Mouse (Mus musculus) heart, adult 2 months (tissue): ENCODE results near the gene 5330417H12Rik. TPM values are rescaled to one million over a fixed set of nuclear protein-coding genes. Genes with fewer than 3 reads are reported as not detected.

Experiments used
- DNase-seq, 2 experiments: peaks; one replicate each; pipeline ENCODE4 v3.0.0; 2021
- H3K27ac ChIP-seq: fragments of 200-600 bp; 2 replicates; pipeline ENCODE4 v1.8.1; 2022
- H3K27me3 ChIP-seq: fragments of 200-500 bp; 2 replicates; pipeline ENCODE4 v1.6.1; 2012; ENCODE audit warnings: mild to moderate bottlenecking, low read length, inconsistent platforms, mixed read lengths; ENCODE audit not compliant: control insufficient read depth, insufficient read depth
- H3K36me3 ChIP-seq: fragments of 200-500 bp; 2 replicates; pipeline ENCODE4 v1.6.1; 2012; ENCODE audit warnings: low read length, inconsistent platforms; ENCODE audit not compliant: control insufficient read depth, insufficient read depth
- H3K4me1 ChIP-seq: fragments of 200-500 bp; 2 replicates; pipeline ENCODE4 v1.6.1; 2011; ENCODE audit warnings: low read length; ENCODE audit not compliant: control insufficient read depth, insufficient read depth
- H3K4me3 ChIP-seq: fragments of 200-600 bp; 2 replicates; pipeline ENCODE4 v1.8.1; 2022
- H3K79me2 ChIP-seq: fragments of 200-500 bp; replicated peaks from 2 replicates; pipeline ENCODE4 v1.6.1; 2012; ENCODE audit warnings: mild to moderate bottlenecking, inconsistent platforms, low read length, moderate library complexity, mixed read lengths; ENCODE audit not compliant: control insufficient read depth, insufficient read depth
- H3K9ac ChIP-seq: fragments of 200-500 bp; 2 replicates; pipeline ENCODE4 v1.6.1; 2012; ENCODE audit warnings: low read depth, mild to moderate bottlenecking, control low read depth, inconsistent platforms, low read length, mixed read lengths
- CTCF ChIP-seq: fragments of 200-600 bp; IDR thresholded peaks from 2 replicates; pipeline ENCODE4 v1.8.1; 2022; ENCODE audit warnings: antibody characterized with exemption, mild to moderate bottlenecking, moderate library complexity
- EP300 ChIP-seq: fragments of 200-500 bp; IDR thresholded peaks from 2 replicates; pipeline ENCODE4 v1.6.1; 2011; ENCODE audit warnings: low read depth, low read length, control low read depth; ENCODE audit not compliant: insufficient read depth
- POLR2A ChIP-seq: fragments of 200-500 bp; IDR thresholded peaks from 2 replicates; pipeline ENCODE4 v1.6.1; 2011; ENCODE audit warnings: mild to moderate bottlenecking, low read depth, low read length, control low read depth; ENCODE audit not compliant: insufficient read depth
- WGBS: fragments of 180-500 bp; shearing (Covaris S2); methylation state at CpG from one replicate; pipeline ENCODE4 v1.1.7; 2018; 5-methylcytosine and 5-hydroxymethylcytosine counted together
- intact Hi-C: fragments of 180-260 bp; cut with DNase I; formaldehyde crosslinking; loops from one replicate; pipeline ENCODE4 v1.15.1; 2025
- polyA plus RNA-seq: library from polyadenylated mRNA; depleted of rRNA; stranded (reverse); fragments of >200 nt; gene quantifications from 2 replicates; pipeline ENCODE4 v1.2.3, GENCODE M21; 2012
- total RNA-seq, 2 experiments: library from RNA; stranded (reverse); gene quantifications; 2 replicates each; pipeline ENCODE4 v1.2.3; 2021

The 5330417H12Rik gene
- total and polyA plus RNA-seq, 3 experiments = not detected

DNA sequence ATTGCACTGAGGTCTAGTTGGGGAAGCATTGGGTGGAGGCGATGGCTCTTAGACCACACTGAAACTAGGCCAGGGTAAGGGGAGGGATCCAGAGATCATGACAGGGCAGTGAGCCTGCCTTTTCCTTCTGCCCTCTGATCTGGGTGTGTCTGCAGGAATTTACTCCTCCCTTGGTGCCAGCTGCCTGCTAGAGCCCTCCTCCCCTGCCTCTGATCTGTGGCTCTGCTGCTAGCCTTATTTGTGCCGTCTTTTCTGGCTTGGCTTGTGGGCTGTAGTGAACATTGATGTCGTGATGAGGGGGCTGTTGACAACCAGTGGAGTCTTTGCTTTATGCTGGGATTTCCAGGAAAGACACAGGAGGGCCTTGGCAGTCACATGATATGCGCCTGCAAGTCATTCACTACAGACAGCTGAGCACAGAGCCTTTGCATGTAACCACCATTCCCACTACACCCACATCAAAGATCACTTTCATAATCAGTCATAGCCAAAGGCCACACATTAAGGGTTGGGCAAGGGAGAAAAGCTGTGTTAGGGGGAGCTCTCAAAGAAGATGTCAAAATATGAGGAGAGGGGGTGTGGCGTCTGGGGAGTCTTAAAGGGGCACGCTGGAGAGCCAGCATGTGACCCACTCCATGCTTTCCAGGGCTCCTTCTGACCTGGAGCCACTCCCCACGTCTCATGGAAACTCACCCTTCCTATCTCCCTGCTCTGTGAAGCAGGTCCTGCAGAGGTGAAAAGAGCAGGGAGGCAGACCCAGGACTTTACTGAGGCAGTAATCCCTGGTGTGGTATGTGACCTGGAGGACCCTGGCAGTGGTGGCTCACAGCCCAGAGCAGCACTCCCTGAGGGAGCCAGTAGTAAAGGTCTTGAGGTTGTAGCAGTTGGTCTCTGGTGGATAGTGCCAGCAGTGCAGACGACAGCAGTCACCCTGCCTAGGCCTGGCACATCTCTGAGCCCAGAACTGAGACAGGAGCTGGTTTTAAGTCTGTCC is 39.4 kb upstream of the 5330417H12Rik start:
- peak; percentile 53 to 61 for DNase-seq
- peak overlapping the region; percentile 95 for H3K27ac ChIP-seq
- peak overlapping the region; percentile 3 for H3K9ac ChIP-seq
- peaks cover 5% of the 10 kb centered on the region for H3K4me1 ChIP-seq
- H3K4me3 ChIP-seq = peak overlapping the region; percentile 55
- 46% methylated on average over 8 of the region's 8 CpGs for WGBS
- H3K36me3 ChIP-seq = no peaks in the 10 kb centered on the region
- intact Hi-C loops = loop anchor here (5.0 kb wide), 1 partner anchor 67 kb away; the partner anchor contains the start of gene Ppfibp2
- TF ChIP-seq POLR2A (no peak), CTCF (peak; percentile 29; the same call in 1 of the 2 replicates), EP300 (0 out of 2 replicates have a peak, but pooled peaks have one; percentile 6)
- no peaks in the 10 kb centered on the region for H3K27me3 ChIP-seq
- H3K79me2 ChIP-seq = no peaks in the 10 kb centered on the region

DNA sequence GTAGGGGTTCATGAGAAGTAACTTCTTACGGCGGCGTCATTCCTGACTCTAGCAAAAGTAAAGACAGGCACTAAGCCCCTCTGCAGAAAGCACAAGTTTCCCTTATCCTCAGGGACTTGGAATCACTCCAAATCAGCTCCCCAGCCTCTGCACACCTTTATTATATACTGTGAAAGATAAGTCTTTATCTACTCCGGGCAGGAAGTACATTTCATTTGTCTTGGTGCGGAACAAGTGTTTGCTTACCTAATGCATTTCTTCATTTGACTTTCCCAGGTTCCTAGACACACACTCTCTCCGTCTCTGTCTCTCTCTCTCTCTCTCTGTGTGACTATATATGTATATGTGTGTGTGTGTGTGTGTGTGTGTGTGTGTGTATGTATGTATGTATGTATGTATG is 38.7 kb upstream of the 5330417H12Rik start:
- TF ChIP-seq EP300 (no peak), CTCF (no peak), POLR2A (no peak)
- 69% methylated on average over 6 of the region's 6 CpGs for WGBS
- Histone ChIP-seq H3K36me3 (no peaks in the 10 kb centered on the region), H3K9ac (no peak overlapping the region), H3K27ac (no peak overlapping the region), H3K27me3 (no peaks in the 10 kb centered on the region), H3K4me1 (peaks cover 5% of the 10 kb centered on the region), H3K4me3 (no peak overlapping the region), H3K79me2 (no peaks in the 10 kb centered on the region)
- intact Hi-C loops = no loop called here
- no peak for DNase-seq

- H3K79me2 ChIP-seq = no peaks in the 10 kb centered on the region
- peaks cover 5% of the 10 kb centered on the region for H3K4me1 ChIP-seq
- TF ChIP-seq EP300 (no peak), POLR2A (no peak), CTCF (no peak)
- no peak overlapping the region for H3K4me3 ChIP-seq
- no peak overlapping the region for H3K9ac ChIP-seq
- intact Hi-C loops = loop anchor here (1.0 to 2.0 kb wide), 2 partner anchors 47 to 86 kb away; no protein-coding TSS in a partner anchor
- no peak for DNase-seq
- H3K36me3 ChIP-seq = no peaks in the 10 kb centered on the region
- H3K27me3 ChIP-seq = no peaks in the 10 kb centered on the region
- WGBS = 89% methylated on average over 5 of the region's 5 CpGs
- H3K27ac ChIP-seq = no peak overlapping the region
These were observed 36.9 kb upstream of the 5330417H12Rik start for GRCm38 (mm10) chr7:107661843-107662281.

- DNase-seq = peak; percentile 56 to 59
- Histone ChIP-seq H3K36me3 (no peaks in the 10 kb centered on the region), H3K27ac (no peak overlapping the region), H3K4me3 (no peak overlapping the region), H3K9ac (no peak overlapping the region), H3K4me1 (peaks cover 5% of the 10 kb centered on the region), H3K79me2 (no peaks in the 10 kb centered on the region), H3K27me3 (no peaks in the 10 kb centered on the region)
- intact Hi-C loops = loop anchor here (1.0 to 2.0 kb wide), 2 partner anchors 47 to 87 kb away; no protein-coding TSS in a partner anchor
- TF ChIP-seq POLR2A (no peak), EP300 (0 out of 2 replicates have a peak, but pooled peaks have one; percentile 56), CTCF (peak; percentile 88)
- 27% methylated on average over 8 of the region's 8 CpGs for WGBS
These were observed 36.4 kb upstream of the 5330417H12Rik start for GRCm38 (mm10) chr7:107661189-107661842.

GRCm38 (mm10) chr7:107659186-107659918 is 34.4 kb upstream of the 5330417H12Rik start:
- Histone ChIP-seq H3K27me3 (no peaks in the 10 kb centered on the region), H3K27ac (no peak overlapping the region), H3K79me2 (no peaks in the 10 kb centered on the region), H3K36me3 (no peaks in the 10 kb centered on the region), H3K4me1 (peaks cover 2% of the 10 kb centered on the region), H3K4me3 (no peak overlapping the region), H3K9ac (no peak overlapping the region)
- intact Hi-C loops = no loop called here
- DNase-seq = no peak
- no peak for TF ChIP-seq CTCF
- TF ChIP-seq POLR2A = no peak
- no peak for TF ChIP-seq EP300
- WGBS = 78% methylated on average over 8 of the region's 8 CpGs
